ENCODE assay signal across 21 mouse cellular contexts in genomic region chr17:15152477-15152876, GRCm38 (mm10).
A peak's percentile ranks its signal among the peaks of the same experiment; 100 is the strongest.
DNase-seq lines count a peak whose midpoint lies in the region; ATAC-seq lines count a peak whose summit lies in the region.
"Had no signal": no experiment of that assay in that cellular context is flagged by ENCODE, and none has a peak within 500 bp of the region (broad histone marks: within the 10 kb centered on the region; RNA-seq: fewer than 3 reads in every experiment).

No protein-coding gene starts in this region.

- DNase-seq in heart, postnatal 4 days: no peak
- DNase-seq in kidney, adult 9 months: peak; percentile 15
- DNase-seq in kidney, postnatal 10 days: no peak
- DNase-seq in lung, adult 18-20 months: no peak
- DNase-seq in right cerebral cortex, postnatal 36 days (ENCODE audit: low spot score in 2 of 2): no peak
- DNase-seq: adrenal gland, postnatal 10 days; cerebellum, adult 11 months; cerebellum, adult 8-10 months; cerebellum, postnatal 14 days; embryo, embryonic 11 days; gastrocnemius, adult 2 months; gastrocnemius, postnatal 25 days; heart, postnatal 14 days had no signal

- H3K36me3 ChIP-seq in heart, embryonic 14.5 days (ENCODE audit: control insufficient read depth, insufficient read depth, low read length): no peaks in the 10 kb centered on the region
- H3K36me3 ChIP-seq in lung, embryonic 16.5 days (ENCODE audit: control insufficient read depth, insufficient read depth, low read length): no peaks in the 10 kb centered on the region
- H3K36me3 ChIP-seq: embryonic facial prominence, embryonic 15.5 days; forebrain, embryonic 10.5 days; hindbrain, embryonic 15.5 days had no signal

- peaks cover 8 to 10% of the 10 kb centered on the region in 2 experiments; a peak in 3 of 4 replicates for H3K4me1 ChIP-seq in heart, embryonic 14.5 days (ENCODE audit: control insufficient read depth in 2 of 2, insufficient read depth in 2 of 2, low read length in 2 of 2)
- H3K4me1 ChIP-seq in lung, embryonic 16.5 days (replicated peaks; ENCODE audit: control insufficient read depth, insufficient read depth, low read length): no peaks in the 10 kb centered on the region
- H3K4me1 ChIP-seq: embryonic facial prominence, embryonic 15.5 days; hindbrain, embryonic 15.5 days had no signal

- ATAC-seq in heart, embryonic 14.5 days (ENCODE audit: insufficient number of reproducible peaks, insufficient read depth, low FRiP score, low read depth): no peak
- no peak for ATAC-seq in lung, embryonic 16.5 days (ENCODE audit: low read depth)
- ATAC-seq: forebrain, embryonic 14.5 days; intestine, embryonic 16.5 days had no signal

- H3K9me3 ChIP-seq in heart, embryonic 14.5 days (ENCODE audit: control insufficient read depth, low read length): no peaks in the 10 kb centered on the region
- no peaks in the 10 kb centered on the region for H3K9me3 ChIP-seq in lung, embryonic 16.5 days (ENCODE audit: control insufficient read depth, low read length)
- H3K9me3 ChIP-seq: embryonic facial prominence, embryonic 15.5 days; forebrain, embryonic 10.5 days; hindbrain, embryonic 15.5 days had no signal

- H3K4me2 ChIP-seq in heart, embryonic 14.5 days (ENCODE audit: low read length): no peak overlapping the region
- no peak overlapping the region for H3K4me2 ChIP-seq in lung, embryonic 16.5 days (ENCODE audit: low read depth, low read length)
- H3K4me2 ChIP-seq: embryonic facial prominence, embryonic 15.5 days; hindbrain, embryonic 15.5 days had no signal

- H3K27ac ChIP-seq in heart, embryonic 14.5 days (replicated peaks in 1 of 2; ENCODE audit: control insufficient read depth in 1 of 2, insufficient read depth in 1 of 2, low read depth in 2 of 2, low read length in 2 of 2): peak overlapping the region; percentile 49 to 60
- peak overlapping the region; percentile 9 for H3K27ac ChIP-seq in lung, embryonic 16.5 days (ENCODE audit: low read length)
- H3K27ac ChIP-seq: embryonic facial prominence, embryonic 15.5 days; forebrain, embryonic 10.5 days; gastrocnemius, adult 2 months; hindbrain, embryonic 15.5 days had no signal

- WGBS in heart, embryonic 14.5 days: 16% methylated on average over 7 of the region's 7 CpGs
- WGBS in lung, embryonic 16.5 days: 47% methylated on average over 7 of the region's 7 CpGs

- H3K4me3 ChIP-seq in heart, embryonic 14.5 days (ENCODE audit: control insufficient read depth in 1 of 2, insufficient read depth in 1 of 2, low read depth in 1 of 2, low read length in 2 of 2): no peak overlapping the region
- H3K4me3 ChIP-seq in lung, embryonic 16.5 days (ENCODE audit: low read length): no peak overlapping the region
- H3K4me3 ChIP-seq: embryonic facial prominence, embryonic 15.5 days; erythroblast, embryonic 14.5 days; forebrain, embryonic 10.5 days; gastrocnemius, adult 2 months; hindbrain, embryonic 15.5 days had no signal

- H3K27me3 ChIP-seq in heart, embryonic 14.5 days (ENCODE audit: control insufficient read depth, insufficient read depth, low read length): no peaks in the 10 kb centered on the region
- H3K27me3 ChIP-seq in lung, embryonic 16.5 days (ENCODE audit: control insufficient read depth, insufficient read depth, low read depth, low read length): no peaks in the 10 kb centered on the region
- H3K27me3 ChIP-seq: embryonic facial prominence, embryonic 15.5 days; hindbrain, embryonic 15.5 days had no signal

- H3K9ac ChIP-seq in heart, embryonic 14.5 days (ENCODE audit: low read length): no peak overlapping the region
- H3K9ac ChIP-seq in lung, embryonic 16.5 days (ENCODE audit: low read length): no peak overlapping the region
- H3K9ac ChIP-seq: embryonic facial prominence, embryonic 15.5 days; hindbrain, embryonic 15.5 days had no signal
